Mouse (Mus musculus) E14TG2a.4 (cell line): ENCODE measurements at regions not wholly inside any gene's neighbourhood (a gene's known extent, or its start where the extent isn't known, plus 50 kb on each side); places are given as distances from the start of the nearest gene placed in this dataset.

Experiments
- CTCF ChIP-seq: conservative IDR thresholded peaks from 2 replicates; pipeline ENCODE4 v1.5.1; 2014; ENCODE audit warnings: low read length
- NANOG ChIP-seq: IDR thresholded peaks from 2 replicates; pipeline ENCODE4 v1.6.1; 2014; ENCODE audit warnings: borderline replicate concordance, low read length, mixed read lengths
- POU5F1 ChIP-seq: IDR thresholded peaks from 2 replicates; pipeline ENCODE4 v1.6.1; 2014; ENCODE audit warnings: low read length, borderline replicate concordance

GRCm38 (mm10) chr6:37728621-37729020 lies 142.0 kb upstream of the Trim24 start:
- TF ChIP-seq CTCF (no peak), POU5F1 (no peak), NANOG (no peak)
